13 mouse cellular contexts compared by ENCODE assay signal in the genomic region with DNA sequence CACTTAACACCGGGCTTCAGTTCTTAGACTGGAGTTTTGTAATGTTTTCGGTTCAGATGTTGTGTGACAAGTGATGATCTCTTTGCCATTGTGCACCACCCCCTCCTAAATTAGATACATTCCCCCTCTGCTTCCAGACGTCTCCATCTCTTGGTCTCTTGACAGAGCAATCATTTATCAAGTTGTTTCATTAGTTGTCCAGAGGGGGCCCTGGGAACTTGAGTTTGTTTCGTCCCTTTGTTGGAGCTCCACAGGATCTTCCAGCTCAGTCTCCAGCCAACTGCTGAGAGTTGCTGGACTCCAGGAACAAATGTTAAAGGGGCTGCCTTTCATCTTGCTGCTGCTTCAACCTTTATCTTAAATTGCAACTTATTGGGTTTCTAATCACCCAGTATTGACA. TPM values are rescaled to one million over a fixed set of nuclear protein-coding genes. Genes with fewer than 3 reads are reported as not detected.
DNase-seq lines count a peak whose midpoint lies in the region; ATAC-seq lines count a peak whose summit lies in the region.
"Had no signal": no experiment of that assay in that cellular context is flagged by ENCODE, and none has a peak within 500 bp of the region (broad histone marks: within the 10 kb centered on the region; RNA-seq: fewer than 3 reads in every experiment).

No protein-coding gene starts in this region.

- ATAC-seq in monocyte, adult 5-6 weeks (replicated peaks; ENCODE audit: insufficient number of reproducible peaks, low FRiP score, low TSS enrichment, poor library complexity, severe bottlenecking), result no peak

- intact Hi-C loops in left cerebral cortex, postnatal 4 days (cut with DNase I), result no loop called here
- intact Hi-C loops in left cerebral cortex, postnatal 10 days (cut with DNase I), result no loop called here

- DNase-seq in left cerebral cortex, postnatal 4 days, result peak; percentile 24
- no peak for DNase-seq in left cerebral cortex, postnatal 10 days (ENCODE audit: extremely low spot score in 1 of 2, low spot score in 2 of 2)
- DNase-seq in ZHBTc4 (ENCODE audit: low read depth, low spot score), result peak; percentile 45
- peak; percentile 19 for DNase-seq in embryo, embryonic 11.5 days (ENCODE audit: low read depth, low spot score)
- peak; percentile 64 for DNase-seq in retina, embryonic 14.5 days (ENCODE audit: low spot score)
- no peak for DNase-seq in heart, adult 11 months
- DNase-seq: cerebellum, adult 11 months; gastrocnemius, postnatal 14 days; heart, postnatal 4 days; kidney, adult 18-20 months; layer of hippocampus, postnatal 36 days; liver, embryonic 13.5 days had no signal

RNA-seq across cellular contexts. Expression of a gene that starts 34.1 kb away (rescaled TPM):
- 1 to 10 TPM; 3.1 to 3.2 TPM for total RNA-seq in left cerebral cortex, postnatal 4 days (2021)
- 1 to 10 TPM; 2.2 to 2.9 TPM for total RNA-seq in left cerebral cortex, postnatal 10 days (2021)
- 1.5 to 4.0 TPM (median 3.3 TPM) in 3 replicates for total RNA-seq in monocyte, adult 5-6 weeks (2017)

Comparison
In these comparisons a context has a peak if more than half of its experiments do, and no peak if none do; other contexts are left out.
1. DNase-seq: peak in left cerebral cortex, postnatal 4 days (single experiment), ZHBTc4 (single experiment), embryo, embryonic 11.5 days (single experiment) and retina, embryonic 14.5 days (single experiment); none in left cerebral cortex, postnatal 10 days (0 of 2) and heart, adult 11 months (single experiment).